Mouse (Mus musculus) right cerebral cortex, adult 2 months (tissue): ENCODE data around the gene Slc25a45.
"Not testable (repeated sequence)": the region's sequence is repeated elsewhere in the genome, so short reads cannot be mapped to it uniquely, and the experiment has no call there.

Experiments used
- DNase-seq, 2 experiments: peaks; one replicate each; pipeline ENCODE4 v3.0.0; 2021 to 2022; ENCODE audit warnings: low spot score in 2 of 2

Gene Slc25a45

GRCm38 (mm10) chr19:5856604-5857003 is 21.0 kb upstream of the Slc25a45 start:
- DNase-seq: no peak

- no peak for DNase-seq
Observed at GRCm38 (mm10) chr19:5862335-5863085, 15.1 kb upstream of the Slc25a45 start.

GRCm38 (mm10) chr19:5863776-5864175 is 13.8 kb upstream of the Slc25a45 start:
- no peak for DNase-seq

DNA sequence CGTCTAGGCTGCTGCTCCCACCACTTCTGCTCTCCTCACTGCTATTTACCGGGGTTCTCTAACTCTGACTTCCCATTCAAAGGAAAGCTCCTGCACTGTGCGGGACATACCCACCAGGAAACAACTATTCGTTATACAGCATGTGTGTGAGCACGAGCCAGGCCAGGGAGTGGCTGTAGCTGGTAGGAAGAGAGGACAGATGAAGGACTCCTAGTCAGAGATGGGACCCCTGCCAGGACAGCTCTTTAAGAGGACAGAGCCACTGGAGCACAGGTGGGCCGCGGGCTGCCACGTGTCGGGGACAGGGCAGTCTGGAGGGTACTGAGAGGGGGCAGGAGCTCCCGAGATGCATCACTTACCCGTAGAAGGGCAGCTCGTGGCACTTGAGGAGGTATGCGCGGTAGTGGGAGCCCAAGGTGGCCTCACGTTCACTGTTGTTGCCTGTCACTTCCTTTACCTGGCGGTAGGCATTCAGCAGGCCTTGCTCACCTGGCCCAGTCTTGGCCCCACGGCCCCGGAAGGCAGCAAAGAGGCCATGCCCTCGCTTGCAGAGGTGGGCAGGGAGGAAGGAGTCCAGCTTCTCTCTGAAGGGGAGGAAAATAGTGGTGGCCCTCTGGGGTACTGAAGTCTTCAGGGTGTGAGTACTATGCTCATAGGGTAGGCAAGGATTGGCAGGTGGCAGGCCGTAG is 12.8 kb upstream of the Slc25a45 start:
- no peak for DNase-seq

DNA sequence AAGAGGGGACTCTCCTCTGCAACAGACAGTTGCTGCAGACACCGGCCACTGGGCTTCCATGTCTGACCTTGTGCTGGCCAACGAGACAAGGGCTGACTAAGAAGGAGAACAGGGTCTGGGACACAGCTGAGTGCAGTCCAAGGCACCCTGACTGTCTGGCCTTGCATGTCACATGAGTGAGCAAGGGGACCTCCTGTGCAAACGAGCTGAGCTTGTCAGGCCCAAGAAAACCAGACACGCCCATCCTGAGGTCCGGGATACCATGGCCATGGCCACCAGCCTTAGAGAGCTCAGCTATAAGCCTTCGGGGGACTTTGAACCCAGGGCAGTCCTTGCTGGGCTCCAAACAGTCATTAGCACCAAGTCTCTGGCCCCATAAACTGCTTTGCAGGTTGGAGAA is 9.5 kb upstream of the Slc25a45 start:
- DNase-seq: no peak

GRCm38 (mm10) chr19:5871273-5871672 is 6.3 kb upstream of the Slc25a45 start:
- no peak for DNase-seq

- DNase-seq: no peak
Observed at GRCm38 (mm10) chr19:5871683-5872082, 5.9 kb upstream of the Slc25a45 start.

DNA sequence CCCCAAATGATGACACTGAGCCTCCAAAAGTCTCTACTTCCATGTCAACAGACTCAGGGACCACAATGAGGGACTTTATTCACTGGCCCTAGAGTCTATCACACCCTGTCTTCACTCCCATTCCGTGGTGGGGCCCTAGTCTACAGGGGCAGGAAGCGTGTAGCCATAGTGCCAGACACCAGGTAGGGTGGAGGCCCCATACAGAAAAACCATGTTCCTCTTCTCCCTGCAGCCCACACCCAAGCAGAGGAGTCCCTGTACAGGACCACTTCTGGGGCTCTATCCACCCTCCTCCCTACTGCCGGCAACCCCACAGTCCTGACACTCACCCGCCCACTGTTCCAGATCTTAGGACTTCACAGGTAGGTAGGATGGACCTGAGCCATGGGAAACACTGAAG is 5.1 kb upstream of the Slc25a45 start:
- DNase-seq: no peak

DNA sequence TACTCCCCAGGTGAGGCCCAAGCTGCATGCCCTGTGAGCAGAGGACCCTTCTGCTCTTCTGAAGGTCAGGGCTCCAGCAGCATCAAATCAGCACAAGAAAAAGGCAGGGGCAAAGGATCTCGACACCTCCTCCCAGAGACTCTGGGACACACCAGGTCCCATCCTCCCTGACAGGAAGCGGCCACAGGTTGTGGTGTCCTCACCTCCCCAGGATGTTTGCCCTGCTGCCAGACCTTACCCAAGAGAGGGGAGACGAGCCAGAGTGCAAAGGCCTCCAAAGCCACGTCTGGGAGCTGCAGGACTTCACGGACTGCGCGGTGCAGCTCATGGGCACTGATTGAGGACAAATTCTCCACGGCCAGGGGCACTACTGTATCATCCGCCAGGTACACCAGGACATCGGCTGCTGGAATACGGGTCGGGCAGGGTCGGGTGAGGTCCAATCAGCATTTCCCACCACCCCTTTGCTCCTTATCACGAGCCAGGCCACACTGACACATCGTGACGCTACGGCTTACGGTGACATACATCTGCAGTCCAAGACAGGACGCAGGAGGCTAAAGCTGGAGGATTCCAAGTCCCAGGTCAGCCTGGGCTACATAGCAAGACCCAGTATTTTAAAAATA is 4.6 kb upstream of the Slc25a45 start:
- DNase-seq: no peak

DNA sequence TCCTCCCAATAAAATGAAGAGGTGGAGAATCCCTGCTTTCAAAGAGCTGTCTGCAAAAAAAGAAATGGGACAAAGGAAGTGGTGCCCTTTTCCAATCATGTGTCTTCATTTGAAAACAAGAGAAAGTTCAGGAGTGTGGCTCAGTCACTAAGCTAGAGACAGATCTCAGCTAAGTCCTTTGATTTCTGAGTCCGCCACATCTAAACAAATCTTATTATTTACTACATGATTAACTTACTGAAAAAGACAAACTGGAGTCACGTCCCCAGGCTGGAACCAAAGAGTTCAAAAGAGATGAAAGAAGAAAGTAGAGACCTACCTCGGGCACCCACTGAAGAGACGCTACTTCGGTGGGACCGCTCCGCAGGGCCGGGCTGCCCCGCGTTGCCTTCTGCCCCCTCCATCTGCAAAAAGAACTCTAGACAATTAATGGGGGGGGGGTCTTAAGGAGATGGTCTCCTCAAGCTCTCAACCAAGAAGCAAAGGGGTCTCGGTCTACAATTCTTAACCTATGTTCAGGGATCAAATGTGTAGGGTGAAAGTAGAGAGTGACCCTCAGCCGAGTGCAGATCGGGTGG is 3.1 kb upstream of the Slc25a45 start:
- no peak for DNase-seq

GRCm38 (mm10) chr19:5874969-5875480 is 2.6 kb upstream of the Slc25a45 start, which contains the start of gene Frmd8:
TSS of gene Frmd8 (minus strand) at chr19:5875274.
- DNase-seq: peak; percentile 94 to 95

GRCm38 (mm10) chr19:5878362-5878722 is 734 bp downstream of the Slc25a45 start:
- no peak for DNase-seq

DNA sequence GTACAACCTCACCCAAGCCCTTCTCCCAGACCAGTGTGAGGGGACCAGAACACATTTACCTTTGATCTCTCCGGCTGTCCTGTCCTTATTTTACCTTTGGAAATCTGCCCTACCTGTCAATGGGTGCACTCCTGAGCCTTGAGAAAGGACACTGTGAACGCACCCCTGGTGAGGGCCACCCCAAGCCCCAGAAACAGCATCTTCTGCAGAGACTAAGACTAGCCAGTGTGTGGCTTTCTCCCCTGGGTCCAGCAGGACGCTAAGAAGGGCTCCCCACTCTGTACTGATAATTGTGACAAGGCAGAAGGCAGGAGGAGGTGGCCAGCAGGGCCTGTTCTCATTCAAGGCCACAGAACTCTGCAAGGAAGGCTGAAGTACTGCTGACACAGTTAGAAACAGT is 1.3 kb downstream of the Slc25a45 start:
- DNase-seq: no peak

GRCm38 (mm10) chr19:5879735-5880134 is 2.1 kb downstream of the Slc25a45 start:
- no peak for DNase-seq

DNA sequence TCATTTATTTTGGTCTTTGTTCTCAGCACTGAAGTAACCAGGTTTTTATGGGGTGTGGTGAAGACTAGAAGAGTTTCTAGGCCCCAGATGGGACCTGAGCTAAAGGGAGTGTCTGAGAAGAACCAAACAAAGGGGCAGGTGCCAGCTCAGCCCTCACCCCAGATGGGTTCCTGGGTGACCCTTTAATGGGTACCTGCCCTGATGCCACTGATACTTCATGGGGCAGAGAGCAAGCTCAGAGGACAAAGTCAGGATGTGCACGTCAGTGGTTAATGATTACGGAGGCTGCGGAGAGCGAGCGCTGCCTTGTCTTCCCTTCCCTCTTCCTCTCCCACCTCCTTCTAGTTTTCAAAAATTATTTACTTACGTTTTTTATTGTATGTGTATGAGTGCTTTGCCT is 3.5 kb downstream of the Slc25a45 start:
- no peak for DNase-seq

DNA sequence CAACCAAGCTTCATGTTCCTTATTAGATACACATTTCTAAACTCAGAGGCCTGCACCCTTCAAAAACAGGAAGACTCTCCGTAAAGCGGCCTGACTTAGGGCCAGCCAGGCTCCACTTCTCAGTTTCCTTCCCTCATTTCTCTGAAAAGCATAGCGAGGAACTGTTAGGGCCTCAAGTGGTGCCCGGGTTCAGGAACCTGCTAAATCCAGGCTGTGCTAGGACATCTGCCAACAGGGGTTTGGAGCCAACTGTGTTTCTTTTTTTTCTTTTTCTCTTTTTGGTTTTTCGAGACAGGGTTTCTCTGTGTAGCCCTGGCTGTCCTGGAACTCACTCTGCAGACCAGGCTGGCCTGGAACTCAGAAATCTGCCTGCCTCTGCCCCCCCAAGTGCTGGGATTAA is 4.5 kb downstream of the Slc25a45 start:
- not testable (repeated sequence) for DNase-seq

DNA sequence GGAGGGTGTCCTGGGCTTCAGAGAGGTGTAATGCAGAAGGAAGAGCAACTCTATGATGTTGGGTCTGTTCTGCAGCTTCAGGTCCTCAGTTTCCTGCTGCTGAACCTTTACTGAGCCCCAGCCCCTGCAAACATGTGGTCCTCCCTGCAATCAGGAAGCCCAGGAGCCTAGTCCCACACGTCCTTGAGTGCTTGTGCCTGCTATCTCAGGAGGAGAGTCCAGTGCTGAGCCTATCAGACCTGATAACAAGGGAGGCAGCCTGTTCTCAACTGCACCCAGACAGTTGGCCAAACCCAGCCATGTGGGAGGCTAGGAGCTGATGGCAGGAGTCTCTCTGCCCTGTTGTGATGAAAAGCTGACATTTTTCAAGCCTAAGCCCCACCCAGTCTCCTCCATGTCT is 6.3 kb downstream of the Slc25a45 start:
- no peak for DNase-seq

- DNase-seq: no peak
Observed at GRCm38 (mm10) chr19:5885838-5886237, 8.2 kb downstream of the Slc25a45 start.

DNA sequence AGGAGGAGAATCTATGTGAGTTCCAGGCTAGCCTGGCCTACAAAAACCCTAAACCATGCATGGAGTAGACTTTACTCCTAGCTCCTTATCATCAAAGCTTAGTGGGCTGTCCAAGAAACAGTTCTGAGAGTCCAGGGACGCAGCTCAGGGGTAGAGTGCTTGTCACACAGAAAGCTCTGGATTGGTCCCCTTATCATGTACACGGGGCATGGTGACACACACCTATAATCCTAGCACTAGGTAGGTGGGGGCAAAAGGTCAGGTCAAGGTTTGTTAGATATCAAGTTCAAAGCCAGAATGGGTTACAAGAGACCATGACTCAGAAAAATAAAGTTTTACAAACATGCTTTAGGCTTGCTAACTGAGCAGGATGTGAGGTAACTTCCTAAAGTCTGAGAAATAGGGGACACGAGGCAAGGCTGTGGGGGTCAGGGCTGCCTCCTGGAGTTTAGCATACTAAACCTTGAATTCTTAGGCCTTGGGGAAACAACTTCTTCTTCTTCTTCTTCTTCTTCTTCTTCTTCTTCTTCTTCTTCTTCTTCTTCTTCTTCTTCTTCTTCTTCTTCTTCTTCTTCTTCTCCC is 9.7 kb downstream of the Slc25a45 start:
- no peak for DNase-seq

DNA sequence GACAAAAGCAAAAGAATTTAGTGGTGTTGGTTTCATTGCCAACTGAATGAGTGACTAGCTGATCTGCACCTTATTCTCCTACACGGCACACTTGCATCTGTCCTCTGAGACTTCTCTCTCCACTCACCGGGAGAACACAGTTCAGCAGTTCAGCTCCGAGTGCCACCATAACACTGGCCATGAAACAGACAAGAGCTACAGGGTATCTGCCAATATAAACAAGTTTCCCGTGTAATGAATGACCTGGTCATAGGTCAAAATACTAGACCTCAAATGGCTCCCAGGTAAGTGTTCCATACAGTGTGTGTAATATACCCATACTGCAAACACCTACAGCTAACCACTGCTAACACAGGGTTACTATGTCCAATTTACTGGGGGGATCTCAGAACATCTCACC is 11.6 kb downstream of the Slc25a45 start:
- DNase-seq: no peak

- DNase-seq: no peak
Observed at GRCm38 (mm10) chr19:5891521-5892258, 14.1 kb downstream of the Slc25a45 start.
